Mouse (Mus musculus): ENCODE results near the gene Rnf168. TPM values are rescaled to one million over a fixed set of nuclear protein-coding genes. Genes with fewer than 3 reads are reported as not detected.
A peak's percentile ranks its signal among the peaks of the same experiment; 100 is the strongest.

The Rnf168 gene
- polyA plus RNA-seq, 1 experiment = 18.0 TPM

DNA sequence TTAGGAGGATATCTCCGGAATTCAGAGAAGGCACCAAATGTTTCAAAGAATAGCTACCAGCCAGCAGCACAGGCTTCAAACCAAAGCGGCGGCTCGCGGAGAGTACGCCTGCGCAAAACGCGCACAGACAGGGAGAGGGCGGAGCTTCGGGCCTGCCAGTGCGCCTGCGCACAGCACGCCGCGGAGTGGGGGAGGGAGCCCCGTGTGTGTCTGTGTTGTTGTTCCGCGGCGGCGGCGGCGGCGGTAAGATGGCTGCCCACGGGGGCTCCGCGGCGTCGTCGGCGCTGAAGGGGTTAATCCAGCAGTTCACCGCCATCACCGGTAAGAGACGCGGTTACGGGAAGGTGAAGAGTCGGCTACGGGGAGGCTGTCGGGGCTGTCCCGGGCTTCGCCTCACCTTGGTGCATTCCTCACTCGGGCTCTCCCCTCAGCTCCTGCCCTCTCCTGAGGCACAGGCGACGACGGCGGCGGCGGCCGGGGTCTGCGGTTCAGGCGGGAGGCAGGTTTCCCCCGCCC, 54.8 kb downstream of the Rnf168 start, which contains the start of gene Ubxn7:
Ubxn7 (plus strand) TSS at position 218 of the 516 bp plus-strand sequence.
- TF ChIP-seq CTCF (IDR thresholded peaks at IDR 0.05; ENCODE audit: borderline replicate concordance, insufficient read depth, low read depth, low read length) = no peak
- peak; percentile 80 for TF ChIP-seq POLR2A (IDR thresholded peaks at IDR 0.05; ENCODE audit: borderline replicate concordance, insufficient read depth, low read length)
- under 1% methylated on average over 52 of the region's 52 CpGs for WGBS
- H3K27me3 ChIP-seq (ENCODE audit: control insufficient read depth, insufficient read depth, low read length) = no peaks in the 10 kb centered on the region

DNA sequence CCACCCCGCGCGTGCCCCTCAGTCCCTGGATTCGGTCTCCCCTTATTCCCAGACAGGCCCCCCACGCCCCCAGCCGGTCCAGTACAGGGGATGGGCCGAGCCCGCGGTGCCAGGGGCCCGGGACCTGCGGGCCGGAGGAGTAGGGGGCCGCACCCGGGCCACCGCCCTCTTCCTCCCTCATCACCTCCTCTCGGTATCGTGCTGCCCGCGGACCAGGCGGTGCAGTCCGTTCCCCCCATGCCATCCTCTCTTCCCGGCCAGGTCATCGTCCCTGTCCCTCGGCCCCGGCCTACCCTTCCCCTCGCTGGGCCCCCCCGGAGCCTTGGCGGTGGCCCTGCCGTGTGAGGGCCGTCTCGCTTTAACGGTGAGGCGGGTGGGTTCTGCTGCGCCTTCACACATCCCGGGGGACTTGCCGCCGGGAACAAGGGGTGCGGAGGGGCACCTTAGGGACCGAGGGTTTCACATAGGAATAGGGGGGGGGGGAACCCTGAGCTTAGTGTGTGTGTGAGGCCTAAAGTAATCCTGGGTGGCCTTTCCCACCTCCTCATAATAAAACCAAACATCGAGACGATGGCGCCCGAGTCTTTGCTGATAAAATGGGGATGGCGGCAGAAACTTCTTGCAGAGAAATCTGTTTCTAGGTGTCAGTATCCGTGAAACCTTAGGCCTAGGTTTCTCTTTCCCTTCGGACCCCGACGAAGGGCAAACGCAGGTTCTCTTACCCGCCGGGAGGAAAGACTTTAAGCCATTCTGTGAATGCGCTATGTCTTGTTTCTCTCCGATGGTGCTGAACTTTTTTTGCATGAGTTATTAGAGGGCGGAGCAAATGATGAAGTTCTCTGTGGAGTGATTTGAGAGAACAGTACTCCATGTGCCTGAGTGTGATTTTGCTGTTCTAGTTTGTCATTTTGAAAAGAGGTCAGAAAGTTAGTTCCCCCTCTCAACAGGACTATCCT, 55.6 kb downstream of the Rnf168 start:
- H3K4me1 ChIP-seq (ENCODE audit: control insufficient read depth, insufficient read depth, low read length) = peaks cover 11% of the 10 kb centered on the region
- peak; percentile 47 to 61 for DNase-seq
- H3K27ac ChIP-seq (ENCODE audit: insufficient read depth, low read length) = peak overlapping the region; percentile 47; the same call in 1 of the 2 replicates
- H3K27me3 ChIP-seq (ENCODE audit: control insufficient read depth, insufficient read depth, low read length) = no peaks in the 10 kb centered on the region
- TF ChIP-seq POLR2A (IDR thresholded peaks at IDR 0.05; ENCODE audit: borderline replicate concordance, insufficient read depth, low read length) (0 out of 2 replicates have a peak, but pooled peaks have one; percentile 8), CTCF (IDR thresholded peaks at IDR 0.05; ENCODE audit: borderline replicate concordance, insufficient read depth, low read depth, low read length) (no peak)
- peak overlapping the region; percentile 86 for H3K4me3 ChIP-seq (replicated peaks; ENCODE audit: insufficient read depth, low read depth, low read length)
- under 1% methylated on average over 51 of the region's 54 CpGs for WGBS

More for the DNA sequence above, 54.8 kb downstream of the Rnf168 start, which contains the start of gene Ubxn7:
- peak within 1 kb of the TSS; percentile 86 for H3K4me3 ChIP-seq (replicated peaks; ENCODE audit: insufficient read depth, low read depth, low read length)
- peaks cover 11% of the 10 kb centered on the region for H3K4me1 ChIP-seq (ENCODE audit: control insufficient read depth, insufficient read depth, low read length)
- peak; percentile 98 to 99 for DNase-seq
- peak within 1 kb of the TSS; percentile 60; the same call in 1 of the 2 replicates for H3K27ac ChIP-seq (ENCODE audit: insufficient read depth, low read length)

DNA sequence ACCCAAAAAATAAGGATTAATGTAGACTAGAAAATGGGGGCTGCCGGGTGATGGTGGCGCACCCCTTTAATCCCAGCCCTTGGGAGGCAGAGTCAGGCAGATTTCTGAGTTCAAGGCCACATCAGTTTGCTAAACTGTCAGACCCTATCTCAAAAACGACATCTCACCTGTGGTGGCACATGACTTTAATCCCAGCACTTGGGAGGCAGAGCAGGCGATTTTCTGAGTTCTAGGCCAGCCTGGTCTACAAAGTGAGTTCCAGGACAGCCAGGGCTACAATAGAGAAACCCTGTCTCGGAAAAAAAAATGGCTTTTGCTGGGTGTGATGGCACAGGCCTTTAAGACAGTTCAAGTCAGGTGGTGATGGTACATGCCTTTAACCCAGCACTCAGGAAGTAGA, 57.9 kb downstream of the Rnf168 start:
- Histone ChIP-seq H3K4me3 (replicated peaks; ENCODE audit: insufficient read depth, low read depth, low read length) (no peak overlapping the region), H3K27ac (ENCODE audit: insufficient read depth, low read length) (no peak overlapping the region), H3K27me3 (ENCODE audit: control insufficient read depth, insufficient read depth, low read length) (no peaks in the 10 kb centered on the region), H3K4me1 (ENCODE audit: control insufficient read depth, insufficient read depth, low read length) (peaks cover 11% of the 10 kb centered on the region)
- TF ChIP-seq POLR2A (IDR thresholded peaks at IDR 0.05; ENCODE audit: borderline replicate concordance, insufficient read depth, low read length) = no peak
- TF ChIP-seq CTCF (IDR thresholded peaks at IDR 0.05; ENCODE audit: borderline replicate concordance, insufficient read depth, low read depth, low read length) = no peak
- DNase-seq = no peak
- 91% methylated on average over 5 of the region's 5 CpGs for WGBS

DNA sequence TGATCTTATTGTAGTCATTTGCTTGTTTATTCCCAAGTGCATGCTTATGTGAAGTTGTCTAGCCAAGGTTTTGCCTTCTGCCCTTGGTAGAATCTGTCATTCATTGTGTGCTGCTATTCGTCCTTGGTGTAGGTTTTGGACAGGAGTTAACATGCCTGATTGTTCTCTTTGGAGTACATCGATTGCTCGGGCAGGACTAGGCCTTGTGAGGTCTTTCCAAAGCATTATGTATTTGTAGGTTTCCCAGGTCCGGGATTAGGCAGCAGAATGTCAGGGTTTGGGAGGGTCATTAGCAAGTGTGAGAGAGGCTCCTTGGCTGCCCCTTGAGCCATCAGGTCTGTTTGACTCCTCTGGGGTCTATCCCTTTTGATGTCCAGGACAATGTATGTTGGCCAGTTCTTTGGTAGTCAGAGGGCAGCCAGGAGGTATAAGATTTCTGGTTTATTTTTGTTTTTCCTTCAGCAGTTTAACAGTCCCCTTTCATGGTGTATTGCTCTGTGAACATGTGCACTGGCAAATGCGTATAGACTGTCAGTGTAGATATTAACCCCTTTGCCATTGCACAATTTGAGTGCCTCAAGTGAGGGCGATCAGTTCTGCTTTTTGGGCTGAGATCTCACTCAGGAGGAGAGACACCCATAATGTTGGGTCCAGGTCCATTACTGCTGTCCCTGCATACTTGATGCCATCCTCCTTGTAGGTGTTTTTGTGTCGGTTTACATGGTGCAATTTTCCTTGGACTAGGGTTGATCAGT, 58.9 kb downstream of the Rnf168 start:
- Histone ChIP-seq H3K4me3 (replicated peaks; ENCODE audit: insufficient read depth, low read depth, low read length) (no peak overlapping the region), H3K4me1 (ENCODE audit: control insufficient read depth, insufficient read depth, low read length) (peaks cover 11% of the 10 kb centered on the region)
- 62% methylated on average over 7 of the region's 7 CpGs for WGBS

DNA sequence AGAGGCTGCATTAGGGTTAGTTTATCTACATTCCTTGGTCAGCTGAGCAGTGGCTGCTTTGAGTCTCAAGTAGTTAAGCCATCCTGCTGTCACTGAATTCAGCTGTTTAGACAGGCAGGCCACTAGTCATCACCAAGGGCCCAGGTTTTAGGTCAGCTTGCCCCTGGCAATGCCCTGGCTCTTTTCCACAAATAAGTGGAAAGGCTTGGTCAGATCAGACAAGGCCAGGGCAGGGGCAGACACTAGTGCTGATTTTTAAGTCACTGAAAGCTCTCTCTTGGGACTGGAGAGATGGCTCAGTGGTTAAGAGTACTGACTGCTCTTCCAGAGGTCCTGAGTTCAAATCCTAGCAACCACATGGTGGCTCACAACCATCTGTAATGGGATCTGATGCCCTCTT, 59.7 kb downstream of the Rnf168 start:
- Histone ChIP-seq H3K4me3 (replicated peaks; ENCODE audit: insufficient read depth, low read depth, low read length) (no peak overlapping the region), H3K27me3 (ENCODE audit: control insufficient read depth, insufficient read depth, low read length) (no peaks in the 10 kb centered on the region), H3K4me1 (ENCODE audit: control insufficient read depth, insufficient read depth, low read length) (peaks cover 11% of the 10 kb centered on the region), H3K27ac (ENCODE audit: insufficient read depth, low read length) (no peak overlapping the region)
- TF ChIP-seq POLR2A (IDR thresholded peaks at IDR 0.05; ENCODE audit: borderline replicate concordance, insufficient read depth, low read length) (no peak), CTCF (IDR thresholded peaks at IDR 0.05; ENCODE audit: borderline replicate concordance, insufficient read depth, low read depth, low read length) (no peak)
- DNase-seq = no peak

More for the DNA sequence above, 58.9 kb downstream of the Rnf168 start:
- no peaks in the 10 kb centered on the region for H3K27me3 ChIP-seq (ENCODE audit: control insufficient read depth, insufficient read depth, low read length)
- TF ChIP-seq CTCF (IDR thresholded peaks at IDR 0.05; ENCODE audit: borderline replicate concordance, insufficient read depth, low read depth, low read length) (no peak), POLR2A (IDR thresholded peaks at IDR 0.05; ENCODE audit: borderline replicate concordance, insufficient read depth, low read length) (no peak)
- no peak overlapping the region for H3K27ac ChIP-seq (ENCODE audit: insufficient read depth, low read length)
- no peak for DNase-seq

DNA sequence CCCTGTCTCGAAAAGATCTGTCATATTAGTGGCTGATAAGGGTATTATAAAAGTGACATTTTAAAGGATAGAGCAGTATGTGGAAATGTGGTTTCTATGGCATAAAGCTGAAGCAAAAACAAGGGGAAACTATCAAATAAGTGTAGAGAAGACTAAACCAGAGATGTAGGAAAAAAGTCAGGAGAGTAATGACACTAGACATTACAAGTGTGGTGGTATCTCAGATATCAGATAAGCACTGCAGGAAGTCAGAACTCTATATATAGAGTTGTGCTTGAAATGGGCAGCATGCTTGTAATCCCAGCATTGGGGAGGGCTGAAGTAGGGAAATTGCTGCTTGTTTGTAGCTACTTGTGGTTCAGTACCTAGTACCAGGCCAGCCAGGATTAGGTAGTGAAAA, 63.2 kb downstream of the Rnf168 start:
- TF ChIP-seq CTCF (IDR thresholded peaks at IDR 0.05; ENCODE audit: borderline replicate concordance, insufficient read depth, low read depth, low read length) (no peak), POLR2A (IDR thresholded peaks at IDR 0.05; ENCODE audit: borderline replicate concordance, insufficient read depth, low read length) (no peak)
- WGBS = 89% methylated on average over 1 of the region's 1 CpGs
- DNase-seq = no peak

DNA sequence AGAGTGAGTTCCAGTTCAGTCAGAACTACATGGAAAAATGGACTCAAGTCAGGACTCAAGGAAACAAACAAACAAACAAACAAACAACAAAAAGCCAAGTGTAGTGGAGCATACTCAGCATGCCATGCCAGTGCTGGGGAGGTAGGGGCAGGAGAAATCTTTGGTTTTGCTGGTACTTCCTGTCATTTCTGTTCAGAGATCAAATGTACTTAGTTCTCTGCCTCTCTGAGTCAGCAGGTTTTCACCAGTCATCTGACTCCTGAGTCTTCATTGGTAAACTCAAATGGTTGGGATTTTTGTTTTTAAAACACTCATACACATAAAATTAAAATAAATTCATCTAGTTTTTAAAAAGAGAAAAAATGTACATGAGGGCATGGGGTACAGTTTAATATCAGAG, 68.3 kb downstream of the Rnf168 start:
- TF ChIP-seq CTCF (IDR thresholded peaks at IDR 0.05; ENCODE audit: borderline replicate concordance, insufficient read depth, low read depth, low read length) (no peak), POLR2A (IDR thresholded peaks at IDR 0.05; ENCODE audit: borderline replicate concordance, insufficient read depth, low read length) (no peak)
- Histone ChIP-seq H3K4me1 (ENCODE audit: control insufficient read depth, insufficient read depth, low read length) (peaks cover 1% of the 10 kb centered on the region), H3K27ac (ENCODE audit: insufficient read depth, low read length) (no peak overlapping the region)

More for the DNA sequence above, 63.2 kb downstream of the Rnf168 start:
- Histone ChIP-seq H3K27ac (ENCODE audit: insufficient read depth, low read length) (no peak overlapping the region), H3K27me3 (ENCODE audit: control insufficient read depth, insufficient read depth, low read length) (no peaks in the 10 kb centered on the region), H3K4me1 (ENCODE audit: control insufficient read depth, insufficient read depth, low read length) (peaks cover 6% of the 10 kb centered on the region), H3K4me3 (replicated peaks; ENCODE audit: insufficient read depth, low read depth, low read length) (no peak overlapping the region)

More for the DNA sequence above, 68.3 kb downstream of the Rnf168 start:
- Histone ChIP-seq H3K4me3 (replicated peaks; ENCODE audit: insufficient read depth, low read depth, low read length) (no peak overlapping the region), H3K27me3 (ENCODE audit: control insufficient read depth, insufficient read depth, low read length) (no peaks in the 10 kb centered on the region)
- no peak for DNase-seq

All from cerebellum, adult 2 months (tissue).